Mouse (Mus musculus): ENCODE measurements at regions not wholly inside any gene's neighbourhood (a gene's known extent, or its start where the extent isn't known, plus 50 kb on each side); places are given as distances from the start of the nearest gene placed in this dataset.

- no peak for ATAC-seq (ENCODE audit: insufficient number of reproducible peaks, insufficient read depth, low FRiP score, low TSS enrichment, low read depth)
- Histone ChIP-seq H3K27me3 (no peaks in the 10 kb centered on the region), H3K4me3 (no peak overlapping the region), H3K27ac (no peak overlapping the region), H3K9ac (no peak overlapping the region), H3K4me2 (no peak overlapping the region), H3K4me1 (no peaks in the 10 kb centered on the region), H3K9me3 (no peaks in the 10 kb centered on the region), H3K36me3 (no peaks in the 10 kb centered on the region)
- WGBS = 30% methylated on average over 2 of the region's 2 CpGs
Observed at GRCm38 (mm10) chr7:75063816-75064215, 245.2 kb downstream of the Sv2b start.

- WGBS = 73% methylated on average over 1 of the region's 1 CpGs
- ATAC-seq (ENCODE audit: insufficient number of reproducible peaks, insufficient read depth, low FRiP score, low TSS enrichment, low read depth) = no peak
- no peaks in the 10 kb centered on the region for H3K9me3 ChIP-seq
- H3K9ac ChIP-seq = no peak overlapping the region
- no peaks in the 10 kb centered on the region for H3K36me3 ChIP-seq
- H3K27me3 ChIP-seq = no peaks in the 10 kb centered on the region
- H3K4me3 ChIP-seq = no peak overlapping the region
- no peaks in the 10 kb centered on the region for H3K4me1 ChIP-seq
- no peak overlapping the region for H3K4me2 ChIP-seq
- no peak overlapping the region for H3K27ac ChIP-seq
Observed at GRCm38 (mm10) chr7:75050231-75050630, 258.8 kb downstream of the Sv2b start.

GRCm38 (mm10) chr7:75049751-75050150 is 259.3 kb downstream of the Sv2b start:
- Histone ChIP-seq H3K36me3 (no peaks in the 10 kb centered on the region), H3K4me1 (no peaks in the 10 kb centered on the region), H3K27ac (no peak overlapping the region), H3K27me3 (no peaks in the 10 kb centered on the region), H3K4me3 (no peak overlapping the region), H3K4me2 (no peak overlapping the region), H3K9me3 (no peaks in the 10 kb centered on the region), H3K9ac (no peak overlapping the region)
- ATAC-seq (ENCODE audit: insufficient number of reproducible peaks, insufficient read depth, low FRiP score, low TSS enrichment, low read depth) = no peak
- 87% methylated on average over 5 of the region's 5 CpGs for WGBS

- ATAC-seq (ENCODE audit: insufficient number of reproducible peaks, insufficient read depth, low FRiP score, low TSS enrichment, low read depth) = no peak
- 89% methylated on average over 2 of the region's 2 CpGs for WGBS
Observed at GRCm38 (mm10) chr7:75048822-75049221, 260.2 kb downstream of the Sv2b start.

GRCm38 (mm10) chr7:75047827-75048226 is 261.2 kb downstream of the Sv2b start:
- Histone ChIP-seq H3K9ac (no peak overlapping the region), H3K9me3 (no peaks in the 10 kb centered on the region), H3K4me3 (no peak overlapping the region), H3K4me1 (no peaks in the 10 kb centered on the region), H3K27ac (no peak overlapping the region), H3K4me2 (no peak overlapping the region), H3K36me3 (no peaks in the 10 kb centered on the region), H3K27me3 (no peaks in the 10 kb centered on the region)
- no peak for ATAC-seq (ENCODE audit: insufficient number of reproducible peaks, insufficient read depth, low FRiP score, low TSS enrichment, low read depth)
- WGBS = 92% methylated on average over 3 of the region's 3 CpGs

More at GRCm38 (mm10) chr7:75048822-75049221, 260.2 kb downstream of the Sv2b start:
- Histone ChIP-seq H3K9me3 (no peaks in the 10 kb centered on the region), H3K4me3 (no peak overlapping the region), H3K4me1 (no peaks in the 10 kb centered on the region), H3K4me2 (no peak overlapping the region), H3K36me3 (no peaks in the 10 kb centered on the region), H3K9ac (no peak overlapping the region), H3K27ac (no peak overlapping the region), H3K27me3 (no peaks in the 10 kb centered on the region)

- ATAC-seq (ENCODE audit: insufficient number of reproducible peaks, insufficient read depth, low FRiP score, low TSS enrichment, low read depth) = no peak
- no peaks in the 10 kb centered on the region for H3K4me1 ChIP-seq
- no peaks in the 10 kb centered on the region for H3K27me3 ChIP-seq
- no peaks in the 10 kb centered on the region for H3K9me3 ChIP-seq
- no peak overlapping the region for H3K4me3 ChIP-seq
- no peak overlapping the region for H3K27ac ChIP-seq
- 87% methylated on average over 6 of the region's 6 CpGs for WGBS
- H3K9ac ChIP-seq = no peak overlapping the region
- H3K4me2 ChIP-seq = no peak overlapping the region
- no peaks in the 10 kb centered on the region for H3K36me3 ChIP-seq
Observed at GRCm38 (mm10) chr7:75040871-75041270, 268.2 kb downstream of the Sv2b start.

GRCm38 (mm10) chr7:75026191-75026590 is 282.9 kb downstream of the Sv2b start:
- Histone ChIP-seq H3K4me2 (no peak overlapping the region), H3K9ac (no peak overlapping the region), H3K4me1 (no peaks in the 10 kb centered on the region), H3K27ac (no peak overlapping the region), H3K4me3 (no peak overlapping the region), H3K9me3 (no peaks in the 10 kb centered on the region), H3K36me3 (no peaks in the 10 kb centered on the region), H3K27me3 (no peaks in the 10 kb centered on the region)
- no peak for ATAC-seq (ENCODE audit: insufficient number of reproducible peaks, insufficient read depth, low FRiP score, low TSS enrichment, low read depth)
- WGBS = 31% methylated on average over 2 of the region's 2 CpGs

GRCm38 (mm10) chr7:75021966-75022365 is 287.1 kb downstream of the Sv2b start:
- Histone ChIP-seq H3K9ac (no peak overlapping the region), H3K9me3 (no peaks in the 10 kb centered on the region), H3K27ac (no peak overlapping the region), H3K4me3 (no peak overlapping the region), H3K27me3 (no peaks in the 10 kb centered on the region), H3K4me1 (no peaks in the 10 kb centered on the region), H3K36me3 (no peaks in the 10 kb centered on the region), H3K4me2 (no peak overlapping the region)
- WGBS = 49% methylated on average over 6 of the region's 6 CpGs
- ATAC-seq (ENCODE audit: insufficient number of reproducible peaks, insufficient read depth, low FRiP score, low TSS enrichment, low read depth) = no peak

GRCm38 (mm10) chr7:75018640-75019039 is 290.4 kb downstream of the Sv2b start:
- H3K4me1 ChIP-seq = no peaks in the 10 kb centered on the region
- 52% methylated on average over 7 of the region's 7 CpGs for WGBS
- H3K36me3 ChIP-seq = no peaks in the 10 kb centered on the region
- H3K4me3 ChIP-seq = no peak overlapping the region
- no peak overlapping the region for H3K9ac ChIP-seq
- no peak overlapping the region for H3K4me2 ChIP-seq
- 0 out of 2 replicates have a peak, but pooled peaks have one; percentile 32 for ATAC-seq (ENCODE audit: insufficient number of reproducible peaks, insufficient read depth, low FRiP score, low TSS enrichment, low read depth)
- no peaks in the 10 kb centered on the region for H3K27me3 ChIP-seq
- H3K9me3 ChIP-seq = no peaks in the 10 kb centered on the region
- H3K27ac ChIP-seq = no peak overlapping the region

- Histone ChIP-seq H3K27me3 (no peaks in the 10 kb centered on the region), H3K4me2 (no peak overlapping the region), H3K9me3 (no peaks in the 10 kb centered on the region), H3K4me1 (no peaks in the 10 kb centered on the region), H3K4me3 (no peak overlapping the region), H3K36me3 (no peaks in the 10 kb centered on the region), H3K27ac (no peak overlapping the region), H3K9ac (no peak overlapping the region)
- no peak for ATAC-seq (ENCODE audit: insufficient number of reproducible peaks, insufficient read depth, low FRiP score, low TSS enrichment, low read depth)
- 83% methylated on average over 2 of the region's 2 CpGs for WGBS
Observed at GRCm38 (mm10) chr7:75008481-75008880, 300.6 kb downstream of the Sv2b start.

GRCm38 (mm10) chr7:74990198-74990597 is 318.9 kb downstream of the Sv2b start:
- no peaks in the 10 kb centered on the region for H3K4me1 ChIP-seq

GRCm38 (mm10) chr7:74979479-74979878 is 329.6 kb downstream of the Sv2b start:
- no peaks in the 10 kb centered on the region for H3K27me3 ChIP-seq
- no peak overlapping the region for H3K4me3 ChIP-seq
- no peak for ATAC-seq (ENCODE audit: insufficient number of reproducible peaks, insufficient read depth, low FRiP score, low TSS enrichment, low read depth)

More at GRCm38 (mm10) chr7:74990198-74990597, 318.9 kb downstream of the Sv2b start:
- no peak overlapping the region for H3K4me3 ChIP-seq
- no peaks in the 10 kb centered on the region for H3K27me3 ChIP-seq
- no peak for ATAC-seq (ENCODE audit: insufficient number of reproducible peaks, insufficient read depth, low FRiP score, low TSS enrichment, low read depth)
- no peak overlapping the region for H3K9ac ChIP-seq
- no peak overlapping the region for H3K27ac ChIP-seq
- no peak overlapping the region for H3K4me2 ChIP-seq
- no peaks in the 10 kb centered on the region for H3K9me3 ChIP-seq
- WGBS = 69% methylated on average over 2 of the region's 2 CpGs
- H3K36me3 ChIP-seq = no peaks in the 10 kb centered on the region

GRCm38 (mm10) chr7:74975986-74976385 is 333.1 kb downstream of the Sv2b start:
- H3K9me3 ChIP-seq = no peaks in the 10 kb centered on the region
- no peaks in the 10 kb centered on the region for H3K4me1 ChIP-seq
- H3K36me3 ChIP-seq = no peaks in the 10 kb centered on the region
- H3K4me2 ChIP-seq = no peak overlapping the region
- H3K4me3 ChIP-seq = no peak overlapping the region
- ATAC-seq (ENCODE audit: insufficient number of reproducible peaks, insufficient read depth, low FRiP score, low TSS enrichment, low read depth) = no peak
- H3K9ac ChIP-seq = no peak overlapping the region
- H3K27ac ChIP-seq = no peak overlapping the region
- no peaks in the 10 kb centered on the region for H3K27me3 ChIP-seq

More at GRCm38 (mm10) chr7:74979479-74979878, 329.6 kb downstream of the Sv2b start:
- H3K36me3 ChIP-seq = no peaks in the 10 kb centered on the region
- H3K4me2 ChIP-seq = no peak overlapping the region
- H3K9me3 ChIP-seq = no peaks in the 10 kb centered on the region
- no peak overlapping the region for H3K9ac ChIP-seq
- 38% methylated on average over 2 of the region's 2 CpGs for WGBS
- H3K4me1 ChIP-seq = no peaks in the 10 kb centered on the region
- no peak overlapping the region for H3K27ac ChIP-seq
